Mouse (Mus musculus) hindbrain, postnatal 0 days (tissue): ENCODE data around the gene Arhgef39. TPM values are rescaled to one million over a fixed set of nuclear protein-coding genes. Genes with fewer than 3 reads are reported as not detected.

Experiments used
- ATAC-seq: fragments of 200-750 bp; cut with Nextera tagmentation; 2 replicates; pipeline ENCODE4 v1.8.0; 2017; ENCODE audit warnings: mild to moderate bottlenecking, moderate TSS enrichment, moderate library complexity
- DNase-seq: peaks from one replicate; pipeline ENCODE4 v3.0.0-alpha.2; 2015; ENCODE audit warnings: low spot score
- H3K27ac ChIP-seq: fragments of 300-500 bp; sonication (generic); 2 replicates; pipeline ENCODE4 v1.5.1; 2014; ENCODE audit warnings: mild to moderate bottlenecking
- H3K27me3 ChIP-seq: fragments of 300-500 bp; sonication (generic); 2 replicates; pipeline ENCODE4 v1.6.1; 2014; ENCODE audit warnings: low read length, mixed read lengths; ENCODE audit not compliant: insufficient read depth
- H3K36me3 ChIP-seq: fragments of 300-500 bp; sonication (generic); 2 replicates; pipeline ENCODE4 v1.6.1; 2014; ENCODE audit warnings: low read length, mixed read lengths; ENCODE audit not compliant: insufficient read depth
- H3K4me1 ChIP-seq: fragments of 300-500 bp; sonication (generic); 2 replicates; pipeline ENCODE4 v1.6.1; 2014; ENCODE audit warnings: antibody characterized with exemption, low read length, mixed read lengths; ENCODE audit not compliant: insufficient read depth
- H3K4me2 ChIP-seq: fragments of 300-500 bp; sonication (generic); 2 replicates; pipeline ENCODE4 v1.6.1; 2014; ENCODE audit warnings: low read depth, mild to moderate bottlenecking, low read length, moderate library complexity, mixed read lengths
- H3K4me3 ChIP-seq: fragments of 300-500 bp; sonication (generic); 2 replicates; pipeline ENCODE4 v1.5.1; 2014; ENCODE audit warnings: low read length
- H3K9ac ChIP-seq: fragments of 300-500 bp; sonication (generic); replicated peaks from 2 replicates; pipeline ENCODE4 v1.6.1; 2014; ENCODE audit warnings: mild to moderate bottlenecking, low read length, moderate library complexity, mixed read lengths
- H3K9me3 ChIP-seq: fragments of 300-500 bp; sonication (generic); 2 replicates; pipeline ENCODE4 v1.6.1; 2016; ENCODE audit warnings: low read length, mixed read lengths
- CTCF ChIP-seq: IDR thresholded peaks from 2 replicates; pipeline ENCODE4 v1.5.1; 2016; ENCODE audit warnings: antibody characterized with exemption, control low read depth, low read depth
- WGBS: fragments of 180-500 bp; shearing (Covaris S2); extraction: QIAGEN DNeasy Blood & Tissue Kit; methylation state at CpG from one replicate; pipeline ENCODE4 v1.1.7; 2014; 5-methylcytosine and 5-hydroxymethylcytosine counted together
- polyA plus RNA-seq: library from polyadenylated mRNA; unstranded; fragments of >200 nt; fragmentation: Nextera tagmentation; extraction: Ambion mirVana; gene quantifications from 2 replicates; pipeline ENCODE4 v1.2.1, GENCODE M21; 2015
- total RNA-seq: library from RNA; depleted of rRNA; stranded (reverse); fragments of >200 nt; gene quantifications from 2 replicates; pipeline ENCODE4 v1.2.3, GENCODE M21; 2014

Arhgef39 gene
- total and polyA plus RNA-seq, 2 experiments from 2014 or later, result 4.5 to 6.9 TPM

- Histone ChIP-seq H3K27ac (no peak overlapping the region), H3K4me2 (peak overlapping the region; percentile 53), H3K36me3 (no peaks in the 10 kb centered on the region), H3K9me3 (no peaks in the 10 kb centered on the region), H3K4me3 (peak overlapping the region; percentile 21), H3K27me3 (0 out of 2 replicates have a peak, but pooled peaks cover 4% of the 10 kb centered on the region), H3K4me1 (peaks cover 7% of the 10 kb centered on the region; the same call in 1 of the 2 replicates), H3K9ac (no peak overlapping the region)
- TF ChIP-seq CTCF, result no peak
- ATAC-seq (peak; percentile 34; the same call in 1 of the 2 replicates), DNase-seq (no peak)
- WGBS, result 9% methylated on average over 13 of the region's 13 CpGs
These were observed 9.1 kb upstream of the Arhgef39 start for GRCm38 (mm10) chr4:43508666-43508997.

GRCm38 (mm10) chr4:43507938-43508665, 8.6 kb upstream of the Arhgef39 start:
- 14% methylated on average over 21 of the region's 22 CpGs for WGBS
- peak; percentile 34; the same call in 1 of the 2 replicates for ATAC-seq
- H3K4me2 ChIP-seq, result peak overlapping the region; percentile 53
- H3K36me3 ChIP-seq, result no peaks in the 10 kb centered on the region
- TF ChIP-seq CTCF, result no peak
- H3K9ac ChIP-seq, result 0 out of 2 replicates have a peak overlapping the region, but pooled peaks have one; percentile 10
- DNase-seq, result no peak
- H3K27ac ChIP-seq, result no peak overlapping the region
- peaks cover 7% of the 10 kb centered on the region; the same call in 1 of the 2 replicates for H3K4me1 ChIP-seq
- H3K27me3 ChIP-seq, result 0 out of 2 replicates have a peak, but pooled peaks cover 4% of the 10 kb centered on the region
- H3K9me3 ChIP-seq, result no peaks in the 10 kb centered on the region
- peak overlapping the region; percentile 21 for H3K4me3 ChIP-seq

GRCm38 (mm10) chr4:43506536-43507185, 7.2 kb upstream of the Arhgef39 start, which contains the start of gene Car9:
Gene Car9, plus strand, starts transcription at chr4:43506966.
- Histone ChIP-seq H3K27me3 (0 out of 2 replicates have a peak, but pooled peaks cover 4% of the 10 kb centered on the region), H3K27ac (no peak within 1 kb of the TSS), H3K9ac (no peak within 1 kb of the TSS), H3K4me3 (no peak within 1 kb of the TSS), H3K9me3 (no peaks in the 10 kb centered on the region), H3K4me1 (peaks cover 7% of the 10 kb centered on the region; the same call in 1 of the 2 replicates), H3K36me3 (no peaks in the 10 kb centered on the region), H3K4me2 (no peak within 1 kb of the TSS; the same call in 1 of the 2 replicates)
- TF ChIP-seq CTCF, result no peak
- peak; percentile 27; the same call in 1 of the 2 replicates for ATAC-seq
- no peak for DNase-seq
- 45% methylated on average over 9 of the region's 9 CpGs for WGBS

DNA sequence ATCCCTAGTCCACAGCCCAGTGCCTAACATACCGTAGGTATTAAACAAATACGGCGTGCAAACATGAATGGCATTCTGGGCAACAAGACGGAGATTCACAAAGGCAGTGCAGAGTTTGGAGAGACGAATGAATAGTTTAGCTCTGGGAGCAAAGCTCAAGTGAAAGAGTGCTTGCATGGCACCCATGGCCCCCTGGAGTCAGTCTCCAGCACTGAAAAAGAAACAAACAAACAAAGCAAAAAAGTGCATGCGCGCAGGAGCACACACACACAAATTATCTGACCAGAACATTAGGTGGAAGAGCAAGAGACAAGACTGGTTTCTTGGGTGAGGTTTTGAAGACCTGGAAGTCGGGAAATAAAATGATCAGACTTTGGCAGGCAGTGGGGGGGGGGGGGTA, 6.6 kb upstream of the Arhgef39 start:
- 0 out of 2 replicates have a peak, but pooled peaks cover 4% of the 10 kb centered on the region for H3K27me3 ChIP-seq
- DNase-seq, result no peak
- no peaks in the 10 kb centered on the region for H3K9me3 ChIP-seq
- no peaks in the 10 kb centered on the region for H3K36me3 ChIP-seq
- H3K4me2 ChIP-seq, result no peak overlapping the region
- H3K27ac ChIP-seq, result no peak overlapping the region
- no peak for TF ChIP-seq CTCF
- 55% methylated on average over 8 of the region's 8 CpGs for WGBS
- ATAC-seq, result no peak
- H3K9ac ChIP-seq, result no peak overlapping the region
- peaks cover 7% of the 10 kb centered on the region; the same call in 1 of the 2 replicates for H3K4me1 ChIP-seq
- no peak overlapping the region for H3K4me3 ChIP-seq

DNA sequence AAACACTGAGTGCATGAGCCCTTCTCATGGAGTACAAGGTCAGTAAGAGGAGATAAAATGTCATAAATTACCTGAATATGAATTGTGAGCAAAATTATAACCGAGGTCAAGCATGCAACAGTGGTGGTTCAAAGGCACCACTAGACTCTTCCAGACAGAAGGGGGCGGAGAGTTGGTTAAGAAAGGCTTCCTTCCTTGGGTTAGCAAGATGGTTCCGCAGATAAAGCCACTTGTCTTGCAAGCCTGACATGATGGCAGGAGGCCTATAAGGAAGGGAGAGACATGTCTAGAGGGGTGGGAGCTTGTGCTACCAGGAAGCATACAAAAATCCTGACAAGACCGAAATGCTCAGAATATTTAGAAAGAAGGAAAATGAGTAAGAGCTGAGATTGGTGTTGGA, 4.8 kb upstream of the Arhgef39 start:
- H3K36me3 ChIP-seq, result no peaks in the 10 kb centered on the region
- no peak overlapping the region for H3K4me2 ChIP-seq
- H3K4me1 ChIP-seq, result peaks cover 7% of the 10 kb centered on the region; the same call in 1 of the 2 replicates
- ATAC-seq, result no peak
- 89% methylated on average over 4 of the region's 4 CpGs for WGBS
- no peak for DNase-seq
- H3K4me3 ChIP-seq, result no peak overlapping the region
- TF ChIP-seq CTCF, result no peak
- no peak overlapping the region for H3K27ac ChIP-seq
- H3K9me3 ChIP-seq, result no peaks in the 10 kb centered on the region
- no peak overlapping the region for H3K9ac ChIP-seq
- H3K27me3 ChIP-seq, result 0 out of 2 replicates have a peak, but pooled peaks cover under 1% of the 10 kb centered on the region

- no peaks in the 10 kb centered on the region for H3K36me3 ChIP-seq
- H3K9me3 ChIP-seq, result no peaks in the 10 kb centered on the region
- H3K27ac ChIP-seq, result no peak overlapping the region
- H3K4me3 ChIP-seq, result no peak overlapping the region
- DNase-seq (no peak), ATAC-seq (no peak)
- H3K4me1 ChIP-seq, result peaks cover under 1% of the 10 kb centered on the region; the same call in 1 of the 2 replicates
- WGBS, result 78% methylated on average over 6 of the region's 6 CpGs
- TF ChIP-seq CTCF, result no peak
- no peaks in the 10 kb centered on the region for H3K27me3 ChIP-seq
- H3K9ac ChIP-seq, result no peak overlapping the region
- no peak overlapping the region for H3K4me2 ChIP-seq
These were observed 4.0 kb upstream of the Arhgef39 start for GRCm38 (mm10) chr4:43503506-43503905.
